Mouse (Mus musculus) right cerebral cortex, postnatal 14 days (tissue): Measurements from ENCODE around the gene Pdia5.

Experiments used
- DNase-seq: peaks from one replicate; pipeline ENCODE4 v3.0.0; 2022

Pdia5 gene

GRCm38 (mm10) chr16:35490231-35491070, at the start of gene Pdia5:
Gene Pdia5, minus strand, starts transcription at chr16:35490873.
- DNase-seq = peak; percentile 87

GRCm38 (mm10) chr16:35539041-35539440, 48.4 kb upstream of the Pdia5 start:
- no peak for DNase-seq

GRCm38 (mm10) chr16:35537651-35538050, 47.0 kb upstream of the Pdia5 start:
- no peak for DNase-seq

- no peak for DNase-seq
These were observed 44.0 kb upstream of the Pdia5 start for GRCm38 (mm10) chr16:35534630-35535029.

GRCm38 (mm10) chr16:35524200-35524599, 33.5 kb upstream of the Pdia5 start:
- DNase-seq = no peak

- DNase-seq = no peak
These were observed 28.6 kb upstream of the Pdia5 start for GRCm38 (mm10) chr16:35519245-35519644.

- no peak for DNase-seq
These were observed 27.6 kb upstream of the Pdia5 start for GRCm38 (mm10) chr16:35517976-35518951.

GRCm38 (mm10) chr16:35515977-35516612, 25.4 kb upstream of the Pdia5 start:
- no peak for DNase-seq

GRCm38 (mm10) chr16:35509331-35510070, 18.8 kb upstream of the Pdia5 start:
- DNase-seq = no peak

- DNase-seq = no peak
These were observed 17.9 kb upstream of the Pdia5 start for GRCm38 (mm10) chr16:35508581-35508980.

GRCm38 (mm10) chr16:35505786-35506185, 15.1 kb upstream of the Pdia5 start:
- no peak for DNase-seq

- DNase-seq = no peak
These were observed 13.6 kb upstream of the Pdia5 start for GRCm38 (mm10) chr16:35504266-35504665.

- no peak for DNase-seq
These were observed 11.8 kb upstream of the Pdia5 start for GRCm38 (mm10) chr16:35502456-35502855.

- DNase-seq = no peak
These were observed 10.6 kb upstream of the Pdia5 start for GRCm38 (mm10) chr16:35501106-35501760.

- DNase-seq = no peak
These were observed 9.7 kb upstream of the Pdia5 start for GRCm38 (mm10) chr16:35500342-35500741.

GRCm38 (mm10) chr16:35489793-35490192, 880 bp downstream of the Pdia5 start:
- DNase-seq = no peak

GRCm38 (mm10) chr16:35489066-35489718, 1.5 kb downstream of the Pdia5 start:
- no peak for DNase-seq

GRCm38 (mm10) chr16:35487776-35488175, 2.9 kb downstream of the Pdia5 start:
- no peak for DNase-seq

GRCm38 (mm10) chr16:35487056-35487455, 3.6 kb downstream of the Pdia5 start:
- no peak for DNase-seq

- no peak for DNase-seq
These were observed 5.0 kb downstream of the Pdia5 start for GRCm38 (mm10) chr16:35485711-35486110.

- DNase-seq = no peak
These were observed 6.0 kb downstream of the Pdia5 start for GRCm38 (mm10) chr16:35484526-35485233.
